Mouse (Mus musculus): ENCODE results near the gene BC048679. TPM values are rescaled to one million over a fixed set of nuclear protein-coding genes. Genes with fewer than 3 reads are reported as not detected.

BC048679 gene
- not detected in 2 replicates for polyA plus RNA-seq (2012; rRNA removed)

GRCm38 (mm10) chr7:81498181-81498580, at the start of gene BC048679:
BC048679 (minus strand) TSS chr7:81498281.

GRCm38 (mm10) chr7:81493331-81494021, 4.6 kb downstream of the BC048679 start, which contains the start of gene Ap3b2:
Ap3b2 (minus strand) TSS chr7:81493925.

GRCm38 (mm10) chr7:81455155-81455651, 42.9 kb downstream of the BC048679 start, which contains the start of gene Cpeb1:
Cpeb1 (minus strand) TSS chr7:81455465.

Other genes with a start within 250 kb of the BC048679 start
- 1,656 and 1,685 TPM in 2 replicates for gene Rps17, start 153.0 kb downstream of the BC048679 start, polyA plus RNA-seq (2012; rRNA removed)
- gene Cpeb1, start 42.8 kb downstream of the BC048679 start, polyA plus RNA-seq (2012; rRNA removed), result 4.4 and 6.3 TPM in 2 replicates
- gene Ap3b2, start 4.4 kb downstream of the BC048679 start, polyA plus RNA-seq (2012; rRNA removed), result 116 and 126 TPM in 2 replicates
- 0.14 and 0.31 TPM in 2 replicates for gene Fsd2, start 68.7 kb upstream of the BC048679 start, polyA plus RNA-seq (2012; rRNA removed)
- gene Whamm, start 73.0 kb upstream of the BC048679 start, polyA plus RNA-seq (2012; rRNA removed), result 15.4 and 15.8 TPM in 2 replicates
- 16.3 and 16.9 TPM in 2 replicates for gene Homer2, start 209.2 kb upstream of the BC048679 start, polyA plus RNA-seq (2012; rRNA removed)